Mouse (Mus musculus): ENCODE results near the gene Gm10320. TPM values are rescaled to one million over a fixed set of nuclear protein-coding genes. Genes with fewer than 3 reads are reported as not detected.

Gene Gm10320
- total and polyA plus RNA-seq, 3 experiments = 0.60 to 0.93 TPM; not detected in 1

DNA sequence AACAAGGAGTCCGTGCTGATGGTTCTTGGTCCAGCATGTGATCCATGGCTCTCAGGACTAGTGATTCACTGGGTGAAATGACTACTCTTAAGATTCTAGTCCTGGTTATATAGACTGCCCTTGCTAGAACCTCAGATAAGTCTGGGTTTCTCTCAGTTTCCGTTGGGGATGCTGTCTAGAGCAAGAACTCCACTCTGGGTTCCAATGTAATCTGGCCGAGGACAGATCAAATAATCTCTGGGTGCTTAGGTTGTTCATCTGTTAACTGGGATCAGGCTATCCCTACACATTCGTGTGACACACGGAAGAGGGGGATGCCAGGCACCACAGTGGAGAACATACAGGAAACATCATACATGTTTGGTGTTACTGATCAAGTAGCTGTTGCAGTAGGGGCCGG, 9.5 kb upstream of the Gm10320 start:
- Histone ChIP-seq H3K4me1 (ENCODE audit: insufficient read depth, low read depth, low read length) (no peaks in the 10 kb centered on the region), H3K36me3 (replicated peaks) (no peaks in the 10 kb centered on the region), H3K4me3 (ENCODE audit: low read depth, low read length) (no peak overlapping the region), H3K9me3 (replicated peaks) (no peaks in the 10 kb centered on the region), H3K27me3 (ENCODE audit: insufficient read depth, low read length) (peaks cover 28% of the 10 kb centered on the region)
- DNase-seq (ENCODE audit: low spot score) (no peak), ATAC-seq (ENCODE audit: extremely low read depth, insufficient number of reproducible peaks, low FRiP score, poor library complexity, severe bottlenecking) (no peak)
- TF ChIP-seq TAL1 (conservative IDR thresholded peaks at IDR 0.05; ENCODE audit: low read depth, low read length) (no peak), GATA2 (IDR thresholded peaks at IDR 0.05; ENCODE audit: borderline replicate concordance, low read depth, low read length) (no peak), CTCF (IDR thresholded peaks at IDR 0.05; ENCODE audit: low read depth, low read length) (no peak), POLR2AphosphoS5 (IDR thresholded peaks at IDR 0.05; ENCODE audit: insufficient replicate concordance, low read depth, low read length) (no peak), GATA1 (IDR thresholded peaks at IDR 0.05; ENCODE audit: borderline replicate concordance, low read length) (no peak)

DNA sequence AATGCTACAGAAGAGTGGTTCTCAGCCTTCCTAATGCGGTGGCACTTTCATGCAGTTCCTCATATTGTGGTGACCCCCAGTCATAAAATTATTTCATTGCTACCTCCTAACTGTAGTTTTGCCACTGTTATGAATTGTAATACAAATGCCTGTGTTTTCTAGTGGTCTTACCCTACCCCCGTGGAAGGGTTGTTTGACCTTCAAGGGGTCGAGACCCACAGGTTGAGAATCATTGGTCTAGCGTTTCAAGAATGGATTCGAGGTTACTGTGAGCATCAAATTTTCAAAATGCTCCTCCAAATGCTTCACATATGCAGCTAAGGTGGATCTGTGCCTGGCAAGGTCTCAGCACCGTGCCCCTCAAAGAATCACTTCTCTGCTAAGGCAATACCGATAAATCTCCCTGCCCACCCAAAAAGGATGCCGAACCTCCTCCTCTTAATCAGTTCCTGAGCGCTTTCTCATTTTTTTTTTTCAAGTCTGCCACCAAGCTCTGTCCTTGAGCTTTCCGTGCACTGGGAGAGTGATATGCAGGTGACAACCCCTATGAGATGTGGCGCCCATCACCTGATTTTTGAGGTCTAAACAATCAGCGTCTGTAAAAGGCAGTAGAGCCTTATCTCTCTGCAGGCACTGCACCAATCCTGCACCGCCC, 8.8 kb upstream of the Gm10320 start:
- peaks cover 28% of the 10 kb centered on the region for H3K27me3 ChIP-seq (ENCODE audit: insufficient read depth, low read length)

DNA sequence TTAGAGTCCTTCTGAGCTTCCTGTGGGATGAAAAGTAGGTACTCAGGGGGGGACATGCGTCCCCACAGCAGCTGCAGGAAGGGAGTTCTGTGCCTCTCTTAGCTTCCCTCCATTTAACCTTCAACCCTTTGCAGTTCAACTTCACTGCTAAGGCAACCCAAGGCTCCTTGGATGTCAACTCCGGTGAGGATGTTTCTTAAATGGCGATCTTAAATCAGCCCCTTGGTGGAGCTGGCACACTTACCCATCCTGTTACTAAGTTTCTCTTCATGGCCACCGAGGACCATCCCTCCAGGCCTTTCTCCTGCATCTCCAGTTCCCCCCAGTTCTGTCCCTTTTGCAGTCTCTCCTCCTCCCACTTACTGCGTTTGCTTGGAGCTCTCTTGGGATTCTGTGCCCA, 6.8 kb upstream of the Gm10320 start:
- ATAC-seq (ENCODE audit: extremely low read depth, insufficient number of reproducible peaks, low FRiP score, poor library complexity, severe bottlenecking) = no peak
- DNase-seq (ENCODE audit: low spot score) = no peak
- Histone ChIP-seq H3K4me3 (ENCODE audit: low read depth, low read length) (no peak overlapping the region), H3K36me3 (replicated peaks) (no peaks in the 10 kb centered on the region), H3K9me3 (replicated peaks) (0 out of 2 replicates have a peak, but pooled peaks cover 4% of the 10 kb centered on the region), H3K4me1 (ENCODE audit: insufficient read depth, low read depth, low read length) (no peaks in the 10 kb centered on the region), H3K27me3 (ENCODE audit: insufficient read depth, low read length) (peaks cover 15% of the 10 kb centered on the region)
- TF ChIP-seq POLR2AphosphoS5 (IDR thresholded peaks at IDR 0.05; ENCODE audit: insufficient replicate concordance, low read depth, low read length) (no peak), GATA2 (IDR thresholded peaks at IDR 0.05; ENCODE audit: borderline replicate concordance, low read depth, low read length) (no peak), TAL1 (conservative IDR thresholded peaks at IDR 0.05; ENCODE audit: low read depth, low read length) (no peak), GATA1 (IDR thresholded peaks at IDR 0.05; ENCODE audit: borderline replicate concordance, low read length) (no peak), CTCF (IDR thresholded peaks at IDR 0.05; ENCODE audit: low read depth, low read length) (no peak)

More for the DNA sequence above, 8.8 kb upstream of the Gm10320 start:
- Histone ChIP-seq H3K36me3 (replicated peaks) (no peaks in the 10 kb centered on the region), H3K4me1 (ENCODE audit: insufficient read depth, low read depth, low read length) (no peaks in the 10 kb centered on the region), H3K9me3 (replicated peaks) (0 out of 2 replicates have a peak, but pooled peaks cover 4% of the 10 kb centered on the region), H3K4me3 (ENCODE audit: low read depth, low read length) (no peak overlapping the region)
- TF ChIP-seq TAL1 (conservative IDR thresholded peaks at IDR 0.05; ENCODE audit: low read depth, low read length) (no peak), CTCF (IDR thresholded peaks at IDR 0.05; ENCODE audit: low read depth, low read length) (no peak), POLR2AphosphoS5 (IDR thresholded peaks at IDR 0.05; ENCODE audit: insufficient replicate concordance, low read depth, low read length) (no peak), GATA2 (IDR thresholded peaks at IDR 0.05; ENCODE audit: borderline replicate concordance, low read depth, low read length) (no peak), GATA1 (IDR thresholded peaks at IDR 0.05; ENCODE audit: borderline replicate concordance, low read length) (no peak)
- no peak for DNase-seq (ENCODE audit: low spot score)
- ATAC-seq (ENCODE audit: extremely low read depth, insufficient number of reproducible peaks, low FRiP score, poor library complexity, severe bottlenecking) = no peak

DNA sequence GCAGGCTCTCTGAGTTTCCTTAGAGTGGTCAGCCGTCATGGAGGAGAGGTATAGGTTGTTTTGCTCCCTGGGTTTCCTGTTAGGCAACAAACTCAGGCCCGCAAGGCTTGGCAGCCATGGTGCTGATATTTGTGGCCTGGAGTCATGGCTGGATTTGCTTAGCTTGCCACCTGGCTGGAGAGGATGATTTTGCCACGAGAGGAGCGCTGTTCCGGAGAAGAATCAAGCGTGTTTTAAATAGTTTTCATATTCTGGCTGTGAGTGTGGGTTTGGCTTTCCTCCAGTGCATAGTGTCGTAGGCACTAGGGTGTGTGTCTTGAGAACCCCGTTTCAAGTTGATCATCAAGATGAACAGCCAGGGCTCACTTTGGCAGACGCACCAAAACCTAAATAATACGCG, 6.3 kb upstream of the Gm10320 start:
- TF ChIP-seq POLR2AphosphoS5 (IDR thresholded peaks at IDR 0.05; ENCODE audit: insufficient replicate concordance, low read depth, low read length) = no peak
- no peak for TF ChIP-seq TAL1 (conservative IDR thresholded peaks at IDR 0.05; ENCODE audit: low read depth, low read length)
- no peak for TF ChIP-seq GATA2 (IDR thresholded peaks at IDR 0.05; ENCODE audit: borderline replicate concordance, low read depth, low read length)
- no peak for TF ChIP-seq CTCF (IDR thresholded peaks at IDR 0.05; ENCODE audit: low read depth, low read length)
- TF ChIP-seq GATA1 (IDR thresholded peaks at IDR 0.05; ENCODE audit: borderline replicate concordance, low read length) = no peak
- peaks cover 14% of the 10 kb centered on the region for H3K27me3 ChIP-seq (ENCODE audit: insufficient read depth, low read length)
- no peak for DNase-seq (ENCODE audit: low spot score)

DNA sequence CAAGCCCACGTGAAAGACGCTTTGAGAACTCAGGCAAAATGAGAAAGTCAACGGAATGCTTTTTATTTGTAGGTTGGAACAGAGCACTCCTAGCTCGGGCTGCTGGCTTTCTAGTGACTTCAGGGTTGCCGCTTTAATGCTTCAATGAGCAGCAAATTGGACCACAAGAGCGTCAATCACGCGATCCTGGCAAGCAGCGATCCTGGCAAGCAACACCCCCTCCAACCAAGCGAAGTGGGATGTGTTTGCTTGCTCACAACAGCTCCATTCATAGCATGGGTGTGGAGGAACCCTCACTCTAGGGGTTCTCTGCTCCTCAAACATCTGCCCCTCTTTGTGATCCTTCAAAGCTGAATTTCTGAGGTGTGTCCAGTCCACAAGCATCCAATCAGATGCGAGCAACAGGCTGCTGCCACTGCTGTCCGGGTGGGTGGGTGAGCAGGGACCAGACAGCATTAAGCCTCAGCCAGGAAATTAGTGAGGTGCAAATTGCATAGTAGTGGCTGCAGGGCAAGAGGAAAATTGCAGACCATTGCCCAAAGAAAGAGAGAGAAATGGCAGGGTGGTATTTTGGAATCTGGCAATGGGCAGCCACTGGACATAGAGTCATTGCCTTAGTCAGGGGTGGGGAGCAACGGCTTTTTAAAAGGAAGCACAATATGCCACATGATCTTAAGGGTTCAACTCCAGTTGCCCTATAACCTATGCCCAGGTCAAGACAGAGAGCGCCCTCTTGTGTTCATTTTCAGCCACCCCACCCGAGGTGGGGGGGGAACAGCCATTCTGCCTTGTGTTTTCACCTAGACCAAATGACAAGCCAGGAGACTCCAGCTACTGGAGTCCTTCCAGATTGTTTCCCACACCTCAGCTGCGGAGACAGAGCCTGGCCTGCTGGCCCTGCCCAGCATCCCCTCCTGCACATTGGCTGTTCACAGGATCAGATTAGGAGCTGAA, 5.4 kb upstream of the Gm10320 start:
- H3K36me3 ChIP-seq (replicated peaks) = no peaks in the 10 kb centered on the region
- H3K4me3 ChIP-seq (ENCODE audit: low read depth, low read length) = no peak overlapping the region
- DNase-seq (ENCODE audit: low spot score) = no peak
- TF ChIP-seq CTCF (IDR thresholded peaks at IDR 0.05; ENCODE audit: low read depth, low read length) (no peak), GATA2 (IDR thresholded peaks at IDR 0.05; ENCODE audit: borderline replicate concordance, low read depth, low read length) (no peak)
- peaks cover 5% of the 10 kb centered on the region; the same call in 1 of the 2 replicates for H3K27me3 ChIP-seq (ENCODE audit: insufficient read depth, low read length)
- 0 out of 2 replicates have a peak, but pooled peaks cover 4% of the 10 kb centered on the region for H3K9me3 ChIP-seq (replicated peaks)
- ATAC-seq (ENCODE audit: extremely low read depth, insufficient number of reproducible peaks, low FRiP score, poor library complexity, severe bottlenecking) = no peak
- no peaks in the 10 kb centered on the region for H3K4me1 ChIP-seq (ENCODE audit: insufficient read depth, low read depth, low read length)

More for the DNA sequence above, 6.3 kb upstream of the Gm10320 start:
- Histone ChIP-seq H3K4me1 (ENCODE audit: insufficient read depth, low read depth, low read length) (no peaks in the 10 kb centered on the region), H3K36me3 (replicated peaks) (no peaks in the 10 kb centered on the region), H3K4me3 (ENCODE audit: low read depth, low read length) (no peak overlapping the region), H3K9me3 (replicated peaks) (0 out of 2 replicates have a peak, but pooled peaks cover 4% of the 10 kb centered on the region)
- ATAC-seq (ENCODE audit: extremely low read depth, insufficient number of reproducible peaks, low FRiP score, poor library complexity, severe bottlenecking) = no peak

DNA sequence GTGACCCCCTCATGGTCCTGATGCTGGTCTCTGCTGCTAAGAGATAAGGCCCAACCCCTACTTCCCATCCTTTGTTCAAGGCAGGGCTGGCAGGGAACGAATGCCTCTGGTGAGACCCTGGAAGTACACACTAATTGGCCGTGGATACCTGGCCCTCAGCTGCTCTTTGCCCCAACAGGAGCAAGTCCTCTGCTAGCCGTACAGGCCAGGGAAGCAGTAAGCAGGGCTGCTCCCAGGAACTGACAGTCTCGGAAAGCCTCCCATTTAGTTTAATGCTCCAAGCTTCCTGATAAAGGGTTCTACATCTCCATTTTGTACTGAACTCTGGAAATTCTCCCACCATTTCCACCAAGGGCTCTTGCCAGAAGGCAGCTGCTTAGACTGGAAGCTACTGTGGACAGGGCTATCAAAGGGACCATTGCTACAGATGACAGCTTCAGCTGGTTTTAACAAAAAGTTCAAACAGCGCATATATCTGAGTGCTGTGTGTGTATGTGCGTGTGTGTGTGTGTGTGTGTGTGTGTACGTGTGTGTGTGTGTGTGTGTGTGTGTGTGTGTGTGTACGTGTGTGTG, 2.8 kb upstream of the Gm10320 start:
- Histone ChIP-seq H3K4me3 (ENCODE audit: low read depth, low read length) (no peak overlapping the region), H3K36me3 (replicated peaks) (no peaks in the 10 kb centered on the region), H3K4me1 (ENCODE audit: insufficient read depth, low read depth, low read length) (no peaks in the 10 kb centered on the region), H3K9me3 (replicated peaks) (0 out of 2 replicates have a peak, but pooled peaks cover 4% of the 10 kb centered on the region), H3K27me3 (ENCODE audit: insufficient read depth, low read length) (no peaks in the 10 kb centered on the region; the same call in 1 of the 2 replicates)
- TF ChIP-seq CTCF (IDR thresholded peaks at IDR 0.05; ENCODE audit: low read depth, low read length) = no peak
- TF ChIP-seq POLR2AphosphoS5 (IDR thresholded peaks at IDR 0.05; ENCODE audit: insufficient replicate concordance, low read depth, low read length) = no peak
- TF ChIP-seq TAL1 (conservative IDR thresholded peaks at IDR 0.05; ENCODE audit: low read depth, low read length) = no peak
- no peak for TF ChIP-seq GATA2 (IDR thresholded peaks at IDR 0.05; ENCODE audit: borderline replicate concordance, low read depth, low read length)
- no peak for TF ChIP-seq GATA1 (IDR thresholded peaks at IDR 0.05; ENCODE audit: borderline replicate concordance, low read length)
- DNase-seq (ENCODE audit: low spot score) = no peak
- ATAC-seq (ENCODE audit: extremely low read depth, insufficient number of reproducible peaks, low FRiP score, poor library complexity, severe bottlenecking) = no peak
